Mouse (Mus musculus): ENCODE results near the gene Mrtfa.
A peak's percentile ranks its signal among the peaks of the same experiment; 100 is the strongest.

Gene Mrtfa

GRCm38 (mm10) chr15:81197197-81197596 lies 6.6 kb upstream of the Mrtfa start:
- DNase-seq (ENCODE audit: low read depth): no peak

- no peak for DNase-seq (ENCODE audit: low read depth)
These were observed 4.9 kb upstream of the Mrtfa start for GRCm38 (mm10) chr15:81195447-81195846.

GRCm38 (mm10) chr15:81194791-81195190 lies 4.2 kb upstream of the Mrtfa start:
- DNase-seq (ENCODE audit: low read depth): no peak

GRCm38 (mm10) chr15:81192858-81193257 lies 2.3 kb upstream of the Mrtfa start:
- no peak for DNase-seq (ENCODE audit: low read depth)

GRCm38 (mm10) chr15:81192316-81192715 lies 1.8 kb upstream of the Mrtfa start:
- DNase-seq (ENCODE audit: low read depth): no peak

GRCm38 (mm10) chr15:81191303-81191702 lies 746 bp upstream of the Mrtfa start:
- DNase-seq (ENCODE audit: low read depth): no peak

GRCm38 (mm10) chr15:81190011-81190629 lies 437 bp downstream of the Mrtfa start:
- DNase-seq (ENCODE audit: low read depth): peak; percentile 55

- no peak for DNase-seq (ENCODE audit: low read depth)
These were observed 1.5 kb downstream of the Mrtfa start for GRCm38 (mm10) chr15:81189061-81189460.

GRCm38 (mm10) chr15:81184913-81185312 lies 5.6 kb downstream of the Mrtfa start:
- no peak for DNase-seq (ENCODE audit: low read depth)

- no peak for DNase-seq (ENCODE audit: low read depth)
These were observed 9.3 kb downstream of the Mrtfa start for GRCm38 (mm10) chr15:81181233-81181632.

GRCm38 (mm10) chr15:81179523-81179922 lies 11.0 kb downstream of the Mrtfa start:
- no peak for DNase-seq (ENCODE audit: low read depth)

- no peak for DNase-seq (ENCODE audit: low read depth)
These were observed 11.9 kb downstream of the Mrtfa start for GRCm38 (mm10) chr15:81178703-81179102.

- DNase-seq (ENCODE audit: low read depth): no peak
These were observed 12.7 kb downstream of the Mrtfa start for GRCm38 (mm10) chr15:81177860-81178259.

GRCm38 (mm10) chr15:81175633-81176032 lies 14.9 kb downstream of the Mrtfa start:
- no peak for DNase-seq (ENCODE audit: low read depth)

- no peak for DNase-seq (ENCODE audit: low read depth)
These were observed 18.3 kb downstream of the Mrtfa start for GRCm38 (mm10) chr15:81172259-81172658.

- no peak for DNase-seq (ENCODE audit: low read depth)
These were observed 21.8 kb downstream of the Mrtfa start for GRCm38 (mm10) chr15:81168735-81169134.

GRCm38 (mm10) chr15:81167831-81168230 lies 22.7 kb downstream of the Mrtfa start:
- DNase-seq (ENCODE audit: low read depth): no peak

- no peak for DNase-seq (ENCODE audit: low read depth)
These were observed 24.3 kb downstream of the Mrtfa start for GRCm38 (mm10) chr15:81166291-81166690.

GRCm38 (mm10) chr15:81164560-81165310 lies 25.8 kb downstream of the Mrtfa start:
- DNase-seq (ENCODE audit: low read depth): no peak

- DNase-seq (ENCODE audit: low read depth): no peak
These were observed 29.0 kb downstream of the Mrtfa start for GRCm38 (mm10) chr15:81161571-81161970.

GRCm38 (mm10) chr15:81160677-81161076 lies 29.9 kb downstream of the Mrtfa start:
- DNase-seq (ENCODE audit: low read depth): no peak

- DNase-seq (ENCODE audit: low read depth): no peak
These were observed 31.3 kb downstream of the Mrtfa start for GRCm38 (mm10) chr15:81159212-81159611.

- no peak for DNase-seq (ENCODE audit: low read depth)
These were observed 31.9 kb downstream of the Mrtfa start for GRCm38 (mm10) chr15:81158517-81159120.

Data from induced T-regulatory cell, adult 2 months (primary cell).